Mouse (Mus musculus): Measurements from ENCODE around the gene Slc32a1.

Gene Slc32a1

DNA sequence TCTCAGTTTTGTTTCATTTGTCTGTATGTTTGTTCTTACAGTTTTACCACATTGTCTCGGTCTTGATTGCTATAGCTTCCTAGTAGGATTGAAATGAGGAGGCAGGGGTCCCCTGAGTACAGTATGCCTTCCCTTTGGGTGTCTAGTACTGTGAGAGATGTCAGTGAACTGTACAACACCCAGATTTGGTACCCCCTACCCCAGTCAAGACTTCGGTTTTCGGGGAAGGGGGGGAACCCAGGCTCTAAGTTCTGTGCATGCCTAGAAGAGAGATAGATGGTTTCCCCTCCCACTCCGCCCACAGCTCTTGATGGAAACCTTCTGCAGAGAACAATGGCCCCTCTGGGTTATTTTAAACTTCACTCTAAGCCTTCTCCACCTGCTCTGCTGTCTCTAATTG, 54.5 kb downstream of the Slc32a1 start, which contains the start of gene Ppp1r16b:
Ppp1r16b (plus strand) TSS at position 301 of the 400 bp plus-strand sequence.
- no peak for DNase-seq (ENCODE audit: inconsistent ontology term)
